Mouse (Mus musculus) layer of hippocampus, postnatal 10 days (tissue): ENCODE measurements around the gene Fam172a. TPM values are rescaled to one million over a fixed set of nuclear protein-coding genes. Genes with fewer than 3 reads are reported as not detected.

Experiments used
- DNase-seq, 2 experiments: peaks; one replicate each; pipeline ENCODE4 v3.0.0; 2021; ENCODE audit warnings: low spot score in 2 of 2
- total RNA-seq, 2 experiments: library from RNA; stranded (reverse); gene quantifications; 2 replicates each; pipeline ENCODE4 v1.2.3; 2021

Gene Fam172a
- total RNA-seq, 2 experiments from 2014 or later: 41.1 to 48.1 TPM

DNA sequence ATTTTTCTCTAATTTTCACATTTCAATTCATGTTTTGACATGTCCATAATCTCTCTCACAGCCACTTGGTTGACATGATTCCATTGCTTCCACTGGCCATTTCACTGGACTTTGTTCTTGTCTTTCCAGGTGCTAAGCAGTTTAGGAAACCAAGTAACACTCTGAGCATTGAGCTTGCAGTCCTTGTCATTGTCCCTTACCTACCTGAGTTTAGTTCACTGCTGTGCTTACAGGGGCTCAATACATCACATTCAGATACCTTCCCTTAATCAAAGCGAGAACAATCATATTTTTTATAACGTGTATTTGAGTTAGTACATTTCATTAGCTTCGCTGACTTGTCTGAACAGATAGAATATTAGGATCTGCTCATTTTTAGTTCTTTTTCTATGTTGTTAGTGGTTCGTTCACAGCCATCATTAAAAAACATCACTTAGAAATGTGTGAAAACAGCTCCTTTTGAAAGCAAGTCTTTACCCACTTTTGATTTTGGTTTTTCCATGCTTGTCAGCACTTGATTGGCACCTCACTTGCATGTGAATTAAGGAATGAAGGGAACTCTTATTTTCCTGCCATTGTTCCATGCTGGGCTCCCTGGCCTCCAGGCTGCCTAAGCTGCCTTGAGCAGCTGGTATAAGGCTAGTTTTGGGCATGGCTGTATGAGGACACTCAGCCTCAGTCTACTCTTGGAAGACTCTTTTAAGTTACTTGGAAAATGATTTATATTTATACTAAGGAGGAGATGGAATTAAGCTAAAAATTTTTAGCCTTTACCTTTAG, 257.9 kb downstream of the Fam172a start:
- no peak for DNase-seq

DNA sequence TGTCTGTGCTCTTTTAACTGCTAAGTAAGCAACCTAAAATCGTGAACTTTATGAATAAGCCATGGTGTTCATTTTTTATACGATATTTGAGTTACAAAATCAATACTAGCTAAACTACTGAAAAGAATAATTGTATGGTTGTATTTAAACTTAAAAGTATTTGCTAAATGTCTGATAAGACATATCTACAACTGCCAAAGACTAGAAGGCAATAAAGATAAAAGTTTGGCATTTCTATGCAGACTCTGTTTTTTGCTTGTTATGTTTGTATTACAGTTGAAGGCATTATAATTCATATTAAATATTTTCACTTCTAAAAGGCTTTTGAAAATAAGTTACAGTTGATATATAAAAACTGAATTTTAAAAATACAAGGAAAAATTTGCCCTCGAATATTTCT, 274.4 kb downstream of the Fam172a start:
- no peak for DNase-seq

DNA sequence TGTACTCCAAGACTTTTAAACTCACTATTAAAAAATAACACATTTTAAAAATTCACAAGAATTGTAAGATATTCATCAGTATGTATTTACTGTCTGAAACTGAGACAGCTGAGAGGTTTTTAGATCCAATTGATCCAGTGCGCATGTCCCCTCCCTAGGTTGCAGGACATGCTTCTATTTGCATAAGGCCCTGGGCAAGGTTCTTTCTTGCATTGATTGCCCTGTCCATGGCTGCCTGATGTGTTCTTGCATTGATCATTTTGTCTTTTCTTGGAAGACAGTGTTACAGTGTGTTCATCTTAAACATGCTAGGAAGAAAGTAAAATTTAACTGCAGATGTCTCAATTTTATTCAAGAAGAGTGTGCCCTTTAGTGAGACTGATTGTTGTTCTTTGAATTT, 275.3 kb downstream of the Fam172a start:
- no peak for DNase-seq

DNA sequence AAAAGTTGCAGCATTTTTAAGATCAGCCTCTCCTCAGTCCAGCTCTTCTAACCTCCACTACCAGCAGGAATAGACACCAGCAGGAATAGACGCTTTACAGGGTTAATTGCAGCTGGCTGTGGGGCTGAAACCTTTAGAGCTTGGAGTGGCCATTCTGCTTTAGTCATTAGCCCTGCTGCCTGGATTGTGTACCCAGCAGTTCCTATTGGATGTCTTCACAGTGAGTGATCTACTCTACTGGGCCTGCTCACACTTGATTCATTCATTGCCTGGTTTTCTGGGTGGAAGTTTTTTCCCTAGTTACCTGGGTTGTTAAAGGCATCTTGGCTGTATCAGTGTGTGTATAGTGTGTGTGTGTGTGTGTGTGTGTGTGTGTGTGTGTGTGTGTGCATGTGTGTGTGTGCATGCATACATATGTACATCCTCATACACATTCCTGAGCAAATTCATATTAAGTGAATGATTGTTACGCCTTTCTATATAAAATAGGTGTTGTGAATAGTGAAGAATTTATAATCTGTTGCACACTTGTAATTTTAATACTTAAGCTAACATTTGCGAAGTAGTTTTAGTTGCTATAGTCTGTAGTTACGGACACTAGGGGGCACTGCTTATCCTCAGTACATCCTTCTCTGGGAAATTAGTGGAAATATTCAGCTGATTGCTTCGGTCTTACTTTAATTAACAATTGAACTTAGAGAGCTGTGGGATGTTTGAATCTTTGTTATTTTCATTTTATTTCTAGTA, 280.4 kb downstream of the Fam172a start:
- DNase-seq: peak; percentile 60 to 70

DNA sequence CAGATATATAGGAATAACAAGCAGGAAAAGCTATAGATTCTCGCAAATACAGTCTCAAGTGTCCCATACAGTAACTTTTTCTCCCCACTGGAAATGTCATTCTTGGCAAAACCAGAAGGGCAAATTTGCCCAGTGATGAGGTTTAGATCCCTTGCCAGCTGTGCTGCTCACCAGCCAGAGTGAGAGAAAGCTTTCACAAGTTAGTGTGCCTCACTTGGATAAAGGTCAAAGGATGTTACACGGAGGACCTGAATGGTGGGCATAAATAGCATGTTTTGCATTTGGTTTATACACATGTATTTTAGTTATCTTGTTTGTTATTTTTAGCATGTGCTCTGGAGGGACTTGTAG, 281.0 kb downstream of the Fam172a start:
- peak in 1 of 2 experiments; percentile 10 for DNase-seq

DNA sequence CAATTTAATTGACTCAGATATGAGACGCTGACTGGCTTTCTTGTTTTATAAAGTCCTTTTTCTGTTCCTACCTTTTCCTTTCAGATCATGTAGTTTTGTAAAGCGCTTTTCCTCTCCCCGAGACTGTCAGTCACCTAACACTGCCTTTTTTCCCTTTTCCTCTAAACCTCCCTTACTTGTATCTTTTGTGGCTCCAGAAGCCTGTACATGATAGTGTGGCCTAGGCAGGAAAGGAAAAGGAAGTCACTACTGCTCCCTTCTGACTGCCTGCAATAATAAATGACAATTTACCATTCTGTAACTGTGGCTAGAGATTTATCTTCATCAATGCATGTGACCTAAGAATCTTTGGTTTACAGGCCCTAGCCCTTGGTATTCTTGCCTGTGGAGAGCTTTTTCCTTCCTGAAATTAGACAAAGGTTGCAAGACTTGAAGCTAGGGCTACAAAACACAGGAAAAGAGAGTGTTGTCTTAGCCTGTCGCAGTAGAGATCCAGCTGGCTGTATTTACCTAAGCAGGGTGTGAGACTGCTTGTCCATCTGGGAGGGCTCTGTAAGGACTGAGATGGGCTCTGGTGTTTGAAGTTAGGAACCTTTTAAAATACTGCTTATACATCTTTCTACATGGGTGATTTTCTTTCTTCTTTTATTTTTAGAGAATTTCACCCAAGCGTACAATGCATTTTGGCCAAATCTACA, 289.5 kb downstream of the Fam172a start:
- DNase-seq: no peak

DNA sequence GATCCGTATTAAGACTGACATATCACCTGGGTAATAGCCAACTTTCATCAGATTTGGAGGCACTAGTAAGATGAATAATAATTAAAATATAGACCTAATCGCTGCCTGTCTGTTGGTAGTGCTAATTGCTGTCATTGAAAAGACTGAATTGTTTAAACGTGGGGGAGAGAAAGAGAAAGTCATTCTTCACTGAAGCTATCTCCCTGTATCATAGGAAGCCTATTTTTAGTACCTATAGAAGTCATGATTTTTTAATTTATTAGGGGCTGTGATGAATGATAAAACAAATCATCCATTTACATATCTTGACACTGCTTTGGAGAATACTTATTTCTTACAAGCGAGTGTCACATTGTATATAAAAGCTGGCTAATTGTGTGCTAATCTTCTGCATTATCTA, 302.8 kb downstream of the Fam172a start:
- DNase-seq: no peak

DNA sequence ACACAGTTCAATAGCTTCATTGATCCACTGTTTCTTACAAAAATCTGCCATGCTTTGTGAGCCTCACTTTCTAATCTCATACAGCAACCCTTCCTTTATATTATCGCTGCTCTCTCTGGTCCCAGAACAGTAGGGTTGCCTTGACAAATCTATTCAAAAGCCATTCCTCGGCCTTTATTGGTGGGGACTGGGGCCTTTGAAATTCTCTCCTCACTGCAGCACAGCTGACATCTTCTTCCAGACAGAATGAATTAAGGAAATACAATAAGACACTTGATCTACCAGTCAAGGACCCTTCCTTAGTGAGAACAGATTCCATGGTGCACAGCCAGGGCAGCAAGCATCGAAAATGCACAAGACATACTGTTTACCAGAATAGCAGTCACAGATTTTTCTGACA, 303.5 kb downstream of the Fam172a start:
- DNase-seq: no peak

DNA sequence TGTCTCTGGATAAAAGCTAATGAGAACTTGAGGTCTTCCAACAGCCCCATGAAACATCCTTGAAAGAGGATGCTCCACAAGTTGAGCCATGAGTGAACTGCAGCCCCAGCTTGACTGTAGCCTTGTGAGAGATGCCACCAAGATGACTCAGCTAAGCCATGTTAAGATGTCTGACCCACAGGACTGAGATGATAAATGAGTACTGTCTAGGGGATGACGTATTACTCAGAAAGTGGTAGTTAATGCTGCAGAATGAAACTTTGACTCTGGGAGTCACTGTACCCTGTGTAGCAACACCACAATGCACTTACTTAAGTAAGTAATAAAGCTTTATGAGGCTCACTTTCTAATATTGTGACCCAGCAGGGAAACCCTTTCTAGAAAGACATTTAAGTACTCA, 308.3 kb downstream of the Fam172a start:
- DNase-seq: no peak

DNA sequence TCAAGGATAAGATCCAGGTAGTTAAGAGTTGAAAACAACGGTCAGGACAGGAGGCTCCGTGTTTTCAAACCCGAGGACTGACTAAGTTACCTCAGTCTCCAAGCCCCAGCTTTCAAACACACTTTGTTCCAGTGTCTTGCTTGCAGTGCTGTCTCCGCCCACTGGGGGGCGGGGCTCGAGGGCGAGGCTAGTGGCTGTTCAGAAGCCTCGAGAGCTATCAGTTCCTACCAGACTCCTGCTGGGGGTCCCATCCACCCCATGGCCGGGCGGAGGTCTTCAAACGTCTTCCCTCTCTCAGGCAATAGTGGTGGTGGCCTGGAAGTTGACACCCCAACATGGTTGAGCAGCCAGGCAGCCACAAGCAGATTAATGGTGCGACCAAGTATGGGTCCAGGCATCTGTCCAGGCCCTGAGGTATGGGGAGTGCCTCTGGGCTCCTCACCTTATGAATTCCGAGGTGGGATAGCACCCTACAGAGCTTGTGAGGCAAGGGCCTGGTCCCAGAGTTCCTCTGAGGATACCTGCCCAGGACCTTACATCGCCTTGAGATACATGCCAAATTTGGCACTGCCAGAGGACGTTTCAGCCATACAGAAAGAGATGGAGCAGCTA, 323.0 kb downstream of the Fam172a start, which contains the start of gene Pou5f2:
Pou5f2 (plus strand) TSS at position 220 of the 612 bp plus-strand sequence.
- DNase-seq: no peak

DNA sequence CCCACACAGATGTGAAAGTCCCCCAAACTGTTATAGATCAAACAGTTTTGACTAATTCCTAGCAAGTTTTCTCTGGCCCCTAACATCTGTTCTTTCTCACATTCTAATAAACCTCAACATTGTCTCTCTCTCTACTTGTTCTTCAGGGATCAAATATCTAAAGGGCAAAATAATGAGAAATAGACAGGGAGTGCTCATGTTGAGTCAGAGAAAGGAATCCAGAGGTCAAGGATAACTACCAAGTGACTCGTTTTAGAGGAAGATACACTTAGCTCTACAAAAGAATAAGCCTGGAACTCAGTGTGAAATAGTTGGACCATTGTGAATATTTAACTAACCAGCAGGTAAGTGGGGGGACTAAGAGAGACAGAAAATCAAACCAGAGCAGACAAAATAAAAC, 331.0 kb downstream of the Fam172a start:
- no peak for DNase-seq

DNA sequence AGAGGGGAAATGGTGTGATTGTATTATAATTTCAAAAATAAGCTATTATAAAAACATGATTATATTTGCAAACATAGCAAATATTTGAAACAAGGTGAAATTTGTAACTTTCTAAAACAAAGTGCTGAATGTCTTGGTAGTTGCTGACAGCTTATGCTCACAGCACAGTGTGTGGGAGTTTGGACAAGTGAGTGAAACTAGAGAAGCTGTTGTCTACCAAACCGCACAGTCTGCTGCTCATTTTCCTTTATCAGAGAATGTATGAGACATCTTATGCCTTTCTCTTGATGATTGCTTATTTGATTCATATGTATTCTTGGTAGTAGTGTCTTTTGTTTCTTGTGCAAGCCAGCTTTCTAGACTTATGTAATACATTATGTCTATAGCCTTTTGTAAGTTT, 335.4 kb downstream of the Fam172a start:
- DNase-seq: no peak

DNA sequence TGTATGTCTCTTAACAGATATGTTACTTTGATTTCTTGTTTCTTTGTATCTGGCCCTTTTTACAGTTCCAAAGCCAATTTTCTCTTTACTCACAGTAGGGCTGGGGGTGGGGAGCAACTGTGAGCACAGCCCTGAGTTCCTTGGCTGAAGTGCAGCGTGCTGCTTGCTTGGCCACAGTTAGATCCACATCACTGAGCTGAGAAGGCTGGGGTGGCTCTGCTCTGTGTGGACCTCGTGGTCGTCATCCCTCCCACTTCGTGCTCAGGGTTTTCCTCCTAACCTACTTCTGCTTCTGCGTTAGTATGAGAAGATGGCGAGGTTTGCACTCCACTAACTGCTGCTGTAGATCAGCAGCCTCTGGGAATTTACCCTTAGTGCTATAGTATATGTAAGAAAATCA, 341.4 kb downstream of the Fam172a start:
- DNase-seq: no peak

DNA sequence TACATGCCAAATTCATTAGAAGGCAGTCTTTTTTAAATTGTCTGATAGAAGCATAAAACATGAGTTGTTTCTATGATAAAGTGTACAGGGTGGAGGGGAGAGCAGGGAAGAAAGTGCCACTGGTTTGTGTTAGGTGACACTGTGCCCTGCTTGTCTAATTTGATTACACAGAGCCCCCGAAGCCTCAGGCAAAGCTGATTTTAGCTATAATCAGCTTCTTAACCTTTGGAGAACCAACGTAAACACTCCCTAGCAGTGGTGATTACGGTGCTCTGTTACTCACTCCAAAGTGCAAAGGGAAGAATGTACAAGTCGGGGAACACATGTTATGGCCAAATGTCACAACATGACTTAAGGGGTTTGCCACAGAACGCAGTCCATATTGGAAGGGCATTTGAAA, 343.3 kb downstream of the Fam172a start:
- no peak for DNase-seq

DNA sequence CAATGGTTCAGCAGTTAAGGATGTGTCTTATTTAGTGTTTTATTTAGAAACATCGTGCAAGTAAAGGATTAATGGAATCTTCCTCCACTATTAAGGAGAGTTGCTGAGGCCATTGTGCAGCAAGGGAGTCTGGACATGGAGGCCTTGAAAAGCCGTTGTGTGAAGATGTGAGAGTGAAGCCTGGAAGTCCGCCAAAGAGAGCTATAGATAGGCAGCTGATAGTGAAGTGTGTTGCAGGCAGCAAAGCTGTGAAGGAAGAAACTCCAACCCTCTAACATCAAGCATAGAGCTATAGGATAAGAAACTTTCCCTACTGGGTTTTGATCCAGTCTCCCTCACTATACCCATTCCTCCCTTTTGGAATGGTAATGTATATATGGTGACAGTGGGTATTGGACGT, 385.9 kb downstream of the Fam172a start:
- no peak for DNase-seq

DNA sequence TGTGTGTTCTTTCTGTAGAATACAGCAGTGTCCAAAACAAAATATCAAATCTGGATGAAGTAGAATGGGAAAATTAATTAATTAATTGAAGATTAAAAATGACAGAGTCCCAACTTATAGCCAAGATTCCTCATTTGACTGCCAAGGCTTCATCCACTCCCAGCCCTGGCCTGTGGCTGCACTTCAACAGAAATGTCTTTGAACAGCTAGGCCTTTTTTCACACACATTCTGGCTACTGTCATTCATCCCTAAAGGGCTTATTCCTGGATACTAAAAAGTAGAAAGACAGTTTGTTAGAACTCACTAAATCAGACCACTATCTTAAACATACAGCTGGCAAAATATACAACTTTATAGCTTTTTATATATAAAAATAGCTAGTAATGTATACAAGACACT, 388.9 kb downstream of the Fam172a start:
- DNase-seq: no peak

DNA sequence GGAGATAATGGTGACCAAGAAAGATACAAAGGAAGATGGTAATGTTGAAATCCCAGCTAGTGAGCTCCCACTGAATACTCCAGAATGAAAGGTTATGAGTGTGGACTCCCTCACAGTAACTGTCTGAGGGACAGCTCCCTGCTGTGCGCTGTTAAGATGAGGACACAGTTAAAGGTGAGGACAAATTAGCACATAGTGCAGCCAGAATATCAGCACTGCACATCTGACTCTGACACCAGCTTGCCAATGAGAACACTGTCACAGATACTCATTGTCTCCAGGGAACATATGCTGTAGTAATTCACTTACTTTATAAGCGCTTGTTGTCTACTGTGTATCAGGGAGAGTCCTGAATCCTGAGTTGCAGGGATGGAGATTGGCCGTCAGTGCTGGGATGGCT, 390.1 kb downstream of the Fam172a start:
- no peak for DNase-seq

DNA sequence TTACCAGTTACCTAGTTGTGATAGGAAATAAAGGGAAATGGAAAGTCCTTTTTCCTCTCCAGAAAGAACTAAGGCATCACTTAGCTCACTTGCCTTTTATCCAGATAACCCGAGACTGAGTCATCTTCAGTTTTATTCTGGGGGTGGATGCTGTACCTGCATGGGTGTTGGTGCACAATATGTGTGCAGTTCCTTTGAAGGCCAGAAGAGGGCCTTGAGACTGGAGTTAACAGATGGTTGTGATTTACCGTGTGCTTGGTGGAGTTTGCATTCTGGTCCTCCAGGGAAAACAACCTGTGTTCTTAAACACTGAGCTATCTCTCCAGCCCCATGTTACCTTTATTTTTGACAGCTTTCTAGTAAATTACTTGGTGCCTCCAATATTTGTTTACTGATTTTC, 392.5 kb downstream of the Fam172a start:
- DNase-seq: no peak

DNA sequence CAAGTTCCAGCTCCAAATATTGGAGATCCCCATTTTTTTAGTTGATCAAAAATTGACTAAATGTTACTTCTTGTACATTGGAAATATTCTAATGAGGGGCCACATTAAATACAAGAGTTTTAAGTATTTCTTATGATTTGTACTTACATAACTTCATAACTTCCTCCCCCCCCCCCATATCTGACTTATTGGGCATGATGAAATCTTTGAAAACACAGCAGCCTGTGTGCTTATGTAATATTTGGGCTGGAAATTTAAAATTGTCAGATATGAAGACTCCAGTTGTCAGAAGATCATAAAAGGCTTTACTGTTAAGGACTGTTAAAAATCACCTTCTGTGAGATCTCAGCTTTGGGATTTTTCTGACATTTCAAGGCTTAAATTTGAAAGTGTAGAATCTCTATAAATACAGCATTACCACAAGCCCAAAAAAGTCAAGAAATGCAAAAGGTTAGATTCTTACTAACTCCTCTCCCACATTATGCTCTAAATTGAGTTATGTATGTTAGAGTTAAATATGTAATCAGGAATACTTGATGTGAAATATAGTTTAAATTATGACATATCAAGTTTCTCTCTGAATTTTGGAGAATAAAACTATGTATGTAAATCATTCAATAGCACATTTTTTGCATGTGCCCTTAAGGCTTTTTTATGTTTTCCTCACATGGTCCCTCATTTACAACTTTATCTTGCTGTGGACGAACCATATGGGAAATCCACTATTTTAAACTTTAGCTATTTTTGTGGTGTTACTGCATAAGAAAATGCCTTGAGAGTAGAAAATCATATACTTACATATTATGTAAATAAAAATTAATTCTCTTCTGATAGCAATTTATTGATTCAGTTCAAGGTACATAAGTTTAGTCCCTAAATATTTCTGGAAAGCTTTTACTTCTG, 393.5 kb downstream of the Fam172a start:
- DNase-seq: no peak

DNA sequence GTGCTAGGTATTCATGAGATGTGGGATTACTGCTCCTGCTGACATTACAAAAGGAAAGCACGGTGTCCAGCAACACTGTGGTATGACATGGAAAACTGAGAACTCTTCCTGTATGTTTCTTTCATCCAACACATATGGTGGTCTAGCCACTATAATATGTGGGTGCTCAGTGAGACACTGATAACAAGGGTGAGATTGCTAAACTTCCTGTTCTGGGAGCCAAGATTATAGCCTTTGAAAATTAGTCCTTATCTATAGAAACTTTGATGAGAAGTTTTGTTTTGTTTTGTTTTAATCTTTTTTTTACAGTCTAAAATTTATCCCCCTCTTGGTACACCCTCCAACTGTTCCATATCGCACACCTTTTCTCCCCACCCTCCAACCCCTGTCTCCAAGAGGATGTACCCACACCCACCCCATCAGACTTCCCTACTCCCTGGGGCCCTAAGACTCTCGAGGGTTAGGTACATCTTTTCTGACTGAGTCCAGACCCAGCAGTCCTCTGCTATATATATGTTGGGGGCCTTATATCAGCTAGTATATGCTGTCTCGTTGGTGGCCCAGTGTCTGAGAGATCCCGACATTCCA, 397.1 kb downstream of the Fam172a start:
- DNase-seq: no peak
